Mouse (Mus musculus) neural tube, embryonic 10.5 days (tissue): Measurements from ENCODE around the gene Tnni3.
A peak's percentile ranks its signal among the peaks of the same experiment; 100 is the strongest.
"Not testable (repeated sequence)": the region's sequence is repeated elsewhere in the genome, so short reads cannot be mapped to it uniquely, and the experiment has no call there.

Experiments used
- DNase-seq: peaks from one replicate; pipeline ENCODE4 v3.0.0-alpha.2; 2017; ENCODE audit warnings: low spot score; ENCODE audit errors: extremely low spot score

Gene Tnni3

GRCm38 (mm10) chr7:4524212-4524922 lies at the start of gene Tnni3:
Gene Tnni3, minus strand, starts transcription at chr7:4524229.
- DNase-seq: peak; percentile 68

- DNase-seq: not testable (repeated sequence)
Observed at GRCm38 (mm10) chr7:4572361-4572760, 48.3 kb upstream of the Tnni3 start.

GRCm38 (mm10) chr7:4562660-4563059 lies 38.6 kb upstream of the Tnni3 start:
- DNase-seq: no peak

- DNase-seq: no peak
Observed at GRCm38 (mm10) chr7:4557167-4557560, 33.1 kb upstream of the Tnni3 start.

- DNase-seq: peak; percentile 79
Observed at GRCm38 (mm10) chr7:4556256-4557166, 32.5 kb upstream of the Tnni3 start.

- DNase-seq: no peak
Observed at GRCm38 (mm10) chr7:4547221-4547641, 23.2 kb upstream of the Tnni3 start, which contains the start of gene Syt5. Gene Syt5, minus strand, starts transcription at chr7:4547541.

- peak; percentile 88 for DNase-seq
Observed at GRCm38 (mm10) chr7:4546591-4547131, 22.6 kb upstream of the Tnni3 start.

GRCm38 (mm10) chr7:4546050-4546449 lies 22.0 kb upstream of the Tnni3 start:
- no peak for DNase-seq

- DNase-seq: no peak
Observed at GRCm38 (mm10) chr7:4542013-4542412, 18.0 kb upstream of the Tnni3 start.

- no peak for DNase-seq
Observed at GRCm38 (mm10) chr7:4541344-4541743, 17.3 kb upstream of the Tnni3 start.

- DNase-seq: no peak
Observed at GRCm38 (mm10) chr7:4539019-4539418, 15.0 kb upstream of the Tnni3 start.

- DNase-seq: no peak
Observed at GRCm38 (mm10) chr7:4537181-4537580, 13.2 kb upstream of the Tnni3 start.

GRCm38 (mm10) chr7:4536369-4536768 lies 12.3 kb upstream of the Tnni3 start:
- no peak for DNase-seq

GRCm38 (mm10) chr7:4532005-4532729 lies 8.1 kb upstream of the Tnni3 start, which contains the start of gene Dnaaf3:
Gene Dnaaf3, minus strand, starts transcription at chr7:4532453.
- DNase-seq: peak; percentile 87

- not testable (repeated sequence) for DNase-seq
Observed at GRCm38 (mm10) chr7:4530166-4530565, 6.1 kb upstream of the Tnni3 start.

- no peak for DNase-seq
Observed at GRCm38 (mm10) chr7:4527302-4527689, 3.3 kb upstream of the Tnni3 start.

GRCm38 (mm10) chr7:4526341-4527301 lies 2.6 kb upstream of the Tnni3 start:
- peak; percentile 86 for DNase-seq

- DNase-seq: no peak
Observed at GRCm38 (mm10) chr7:4523205-4524130, 561 bp downstream of the Tnni3 start.

GRCm38 (mm10) chr7:4522292-4522691 lies 1.7 kb downstream of the Tnni3 start:
- no peak for DNase-seq
